Mouse (Mus musculus): ENCODE data around the gene Ankrd13a.

The Ankrd13a gene

GRCm38 (mm10) chr5:114774403-114775051, at the start of gene Ankrd13a:
Gene Ankrd13a, plus strand, starts transcription at chr5:114774677.
- peak; percentile 72 for DNase-seq (ENCODE audit: extremely low spot score, low read depth, low spot score)

GRCm38 (mm10) chr5:114728160-114728559, 46.3 kb upstream of the Ankrd13a start:
- DNase-seq (ENCODE audit: extremely low spot score, low read depth, low spot score), result no peak

- peak; percentile 0 for DNase-seq (ENCODE audit: extremely low spot score, low read depth, low spot score)
Observed at GRCm38 (mm10) chr5:114730129-114730528, 44.3 kb upstream of the Ankrd13a start.

- DNase-seq (ENCODE audit: extremely low spot score, low read depth, low spot score), result no peak
Observed at GRCm38 (mm10) chr5:114731498-114731897, 43.0 kb upstream of the Ankrd13a start.

GRCm38 (mm10) chr5:114731969-114732368, 42.5 kb upstream of the Ankrd13a start:
- DNase-seq (ENCODE audit: extremely low spot score, low read depth, low spot score), result no peak

GRCm38 (mm10) chr5:114733606-114734005, 40.9 kb upstream of the Ankrd13a start:
- DNase-seq (ENCODE audit: extremely low spot score, low read depth, low spot score), result no peak

GRCm38 (mm10) chr5:114737090-114737887, 37.2 kb upstream of the Ankrd13a start:
- DNase-seq (ENCODE audit: extremely low spot score, low read depth, low spot score), result no peak

- DNase-seq (ENCODE audit: extremely low spot score, low read depth, low spot score), result no peak
Observed at GRCm38 (mm10) chr5:114738707-114739241, 35.7 kb upstream of the Ankrd13a start.

GRCm38 (mm10) chr5:114740595-114740994, 33.9 kb upstream of the Ankrd13a start:
- DNase-seq (ENCODE audit: extremely low spot score, low read depth, low spot score), result no peak

GRCm38 (mm10) chr5:114742572-114742971, 31.9 kb upstream of the Ankrd13a start:
- DNase-seq (ENCODE audit: extremely low spot score, low read depth, low spot score), result no peak

- DNase-seq (ENCODE audit: extremely low spot score, low read depth, low spot score), result no peak
Observed at GRCm38 (mm10) chr5:114742998-114743696, 31.3 kb upstream of the Ankrd13a start.

GRCm38 (mm10) chr5:114743697-114744090, 30.8 kb upstream of the Ankrd13a start:
- no peak for DNase-seq (ENCODE audit: extremely low spot score, low read depth, low spot score)

- DNase-seq (ENCODE audit: extremely low spot score, low read depth, low spot score), result no peak
Observed at GRCm38 (mm10) chr5:114745581-114745980, 28.9 kb upstream of the Ankrd13a start.

GRCm38 (mm10) chr5:114746886-114747285, 27.6 kb upstream of the Ankrd13a start:
- no peak for DNase-seq (ENCODE audit: extremely low spot score, low read depth, low spot score)

GRCm38 (mm10) chr5:114747521-114747920, 27.0 kb upstream of the Ankrd13a start:
- DNase-seq (ENCODE audit: extremely low spot score, low read depth, low spot score), result no peak

GRCm38 (mm10) chr5:114750325-114750724, 24.2 kb upstream of the Ankrd13a start:
- no peak for DNase-seq (ENCODE audit: extremely low spot score, low read depth, low spot score)

- no peak for DNase-seq (ENCODE audit: extremely low spot score, low read depth, low spot score)
Observed at GRCm38 (mm10) chr5:114752397-114752796, 22.1 kb upstream of the Ankrd13a start.

- no peak for DNase-seq (ENCODE audit: extremely low spot score, low read depth, low spot score)
Observed at GRCm38 (mm10) chr5:114753384-114753783, 21.1 kb upstream of the Ankrd13a start.

- DNase-seq (ENCODE audit: extremely low spot score, low read depth, low spot score), result no peak
Observed at GRCm38 (mm10) chr5:114759536-114760090, 14.9 kb upstream of the Ankrd13a start.

- DNase-seq (ENCODE audit: extremely low spot score, low read depth, low spot score), result no peak
Observed at GRCm38 (mm10) chr5:114761980-114762379, 12.5 kb upstream of the Ankrd13a start.
